Mouse (Mus musculus) forebrain, embryonic 10.5 days (tissue): ENCODE data around the gene Dpm3. TPM values are rescaled to one million over a fixed set of nuclear protein-coding genes. Genes with fewer than 3 reads are reported as not detected.

Experiments
- DNase-seq: peaks from one replicate; pipeline ENCODE4 v3.0.0-alpha.2; 2017; ENCODE audit warnings: low spot score; ENCODE audit errors: extremely low spot score
- H3K27ac ChIP-seq: fragments of 300-500 bp; sonication (generic); 2 replicates; pipeline ENCODE4 v1.5.1; 2016; ENCODE audit warnings: mild to moderate bottlenecking
- H3K27me3 ChIP-seq: fragments of 300-500 bp; sonication (generic); 2 replicates; pipeline ENCODE4 v1.6.1; 2016; ENCODE audit warnings: mild to moderate bottlenecking; ENCODE audit not compliant: poor library complexity, severe bottlenecking
- H3K36me3 ChIP-seq: fragments of 300-500 bp; sonication (generic); replicated peaks from 2 replicates; pipeline ENCODE4 v1.6.1; 2016; ENCODE audit warnings: mild to moderate bottlenecking, moderate library complexity
- H3K4me1 ChIP-seq: fragments of 300-500 bp; sonication (generic); 2 replicates; pipeline ENCODE4 v1.6.1; 2016
- H3K4me3 ChIP-seq: fragments of 300-500 bp; sonication (generic); 2 replicates; pipeline ENCODE4 v1.5.1; 2016; ENCODE audit warnings: mild to moderate bottlenecking, moderate library complexity
- H3K9me3 ChIP-seq: fragments of 300-500 bp; sonication (generic); 2 replicates; pipeline ENCODE4 v1.6.1; 2016; ENCODE audit warnings: mild to moderate bottlenecking, moderate library complexity
- WGBS: fragments of 180-500 bp; shearing (Covaris S2); methylation state at CpG from one replicate; pipeline ENCODE4 v1.1.7; 2016; 5-methylcytosine and 5-hydroxymethylcytosine counted together
- polyA plus RNA-seq: library from polyadenylated mRNA; unstranded; fragments of >200 nt; fragmentation: Nextera tagmentation; extraction: Ambion mirVana; gene quantifications from 2 replicates; pipeline ENCODE4 v1.2.1, GENCODE M21; 2016

The Dpm3 gene
- polyA plus RNA-seq, 1 experiment from 2014 or later: 76.7 TPM

DNA sequence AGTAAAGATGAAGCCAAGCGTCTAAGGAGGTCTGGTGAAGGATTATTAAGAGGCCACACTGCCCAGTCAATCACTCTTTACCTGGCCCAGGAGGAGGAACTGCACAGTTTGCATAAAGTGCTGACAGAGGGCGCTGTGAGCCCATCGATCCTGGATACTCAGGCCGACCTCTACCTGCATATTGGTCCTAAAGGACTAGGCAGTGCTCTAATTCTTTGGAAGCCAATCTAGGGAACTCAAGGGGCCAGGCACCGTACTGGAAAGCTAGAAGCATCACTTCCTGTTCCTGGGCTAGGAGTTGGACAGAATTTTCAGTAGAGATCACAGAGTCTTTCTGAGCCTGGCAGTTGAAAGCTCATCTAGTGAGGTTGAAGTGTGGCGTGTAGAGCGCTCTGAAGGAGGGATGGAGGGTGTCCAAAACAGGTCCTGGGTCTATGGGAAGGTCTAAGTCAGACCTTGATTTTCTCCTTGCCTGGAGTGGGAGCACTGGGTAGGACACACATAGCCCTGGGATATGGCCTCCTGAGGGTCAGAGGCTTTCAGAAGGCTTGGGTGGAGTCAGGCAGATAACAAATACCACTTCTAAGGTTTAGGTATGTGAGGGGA, 8.6 kb upstream of the Dpm3 start:
- 24% methylated on average over 7 of the region's 7 CpGs for WGBS
- peak; percentile 47 for DNase-seq
- H3K9me3 ChIP-seq: no peaks in the 10 kb centered on the region
- H3K36me3 ChIP-seq: peaks cover 28% of the 10 kb centered on the region
- H3K27ac ChIP-seq: 0 out of 2 replicates have a peak overlapping the region, but pooled peaks have one; percentile 68
- peaks cover 55% of the 10 kb centered on the region for H3K4me1 ChIP-seq
- 0 out of 2 replicates have a peak overlapping the region, but pooled peaks have one; percentile 32 for H3K4me3 ChIP-seq
- peaks cover 29% of the 10 kb centered on the region for H3K27me3 ChIP-seq

DNA sequence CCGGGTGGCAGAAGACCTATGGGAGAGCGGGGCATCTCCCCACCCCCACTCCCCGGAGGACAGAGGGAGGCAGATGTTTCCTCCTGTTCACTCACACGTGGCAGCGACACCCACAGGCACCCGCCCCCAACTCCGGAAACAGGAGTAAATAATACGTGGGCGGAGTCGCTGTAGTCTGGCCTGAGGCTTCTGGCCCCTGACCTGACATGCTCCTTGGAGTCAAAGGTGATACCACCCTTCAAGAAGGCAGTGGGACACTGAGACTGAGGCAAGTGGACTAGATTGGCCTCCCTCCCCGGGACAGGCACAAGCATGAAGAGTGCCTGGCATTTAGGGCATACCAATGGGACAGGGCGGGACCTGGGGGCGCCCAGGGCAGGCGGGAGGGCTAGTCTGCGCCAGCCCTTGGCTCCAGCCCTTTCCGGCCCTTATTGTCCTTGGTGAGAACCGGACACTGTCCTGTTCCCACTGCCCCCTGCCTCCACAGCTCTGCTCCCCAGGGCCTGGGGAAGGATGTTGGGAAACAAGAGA, 7.7 kb upstream of the Dpm3 start:
- peak; percentile 35 for DNase-seq
- Histone ChIP-seq H3K27ac (peak overlapping the region; percentile 68), H3K27me3 (peaks cover 23% of the 10 kb centered on the region), H3K4me1 (peaks cover 47% of the 10 kb centered on the region), H3K9me3 (no peaks in the 10 kb centered on the region), H3K4me3 (peak overlapping the region; percentile 32), H3K36me3 (peaks cover 28% of the 10 kb centered on the region)
- WGBS: 11% methylated on average over 17 of the region's 17 CpGs

DNA sequence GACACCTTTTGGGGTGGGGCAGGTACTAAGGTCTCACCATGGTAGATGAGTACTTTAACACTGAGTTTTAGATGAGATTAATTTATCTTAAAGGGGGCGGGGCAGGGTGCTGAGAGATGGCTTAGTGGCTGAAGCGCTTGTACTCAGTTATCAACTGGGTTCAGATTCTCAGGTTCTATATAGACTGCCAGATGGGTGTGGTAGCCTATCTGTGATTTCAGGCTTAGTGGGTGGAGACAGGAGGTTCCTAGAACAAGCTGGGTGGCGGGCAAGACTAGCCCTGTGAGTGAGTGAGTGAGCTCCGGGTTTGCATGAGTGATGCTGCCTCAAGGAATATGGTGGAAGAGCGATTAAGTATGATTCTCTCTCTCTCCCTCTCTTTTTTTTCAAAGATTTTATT, 4.2 kb upstream of the Dpm3 start:
- Histone ChIP-seq H3K27me3 (peaks cover 31% of the 10 kb centered on the region), H3K4me3 (no peak overlapping the region), H3K27ac (no peak overlapping the region), H3K4me1 (peaks cover 29% of the 10 kb centered on the region), H3K36me3 (peaks cover under 1% of the 10 kb centered on the region; the same call in 1 of the 2 replicates), H3K9me3 (no peaks in the 10 kb centered on the region)
- WGBS: 90% methylated on average over 5 of the region's 5 CpGs
- no peak for DNase-seq

DNA sequence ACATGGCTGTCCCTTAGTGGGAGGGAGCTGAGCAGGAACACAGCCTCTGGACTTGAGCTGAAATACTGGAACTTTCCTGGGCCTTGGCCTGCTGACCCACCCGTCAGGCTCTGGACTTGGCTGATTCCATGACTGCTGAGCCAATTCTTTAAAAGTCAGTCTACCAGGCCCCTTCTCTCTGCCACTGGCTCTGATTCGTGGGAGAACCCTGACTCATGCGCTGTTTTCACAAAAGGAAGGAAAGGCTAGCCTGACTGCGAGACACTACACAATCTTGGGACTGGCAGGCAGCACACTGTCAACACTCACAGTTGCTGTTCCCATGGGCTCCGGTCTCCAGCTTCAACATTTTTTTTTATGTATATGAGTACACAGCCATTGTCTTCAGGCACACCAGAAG, 3.0 kb upstream of the Dpm3 start:
- no peak overlapping the region for H3K27ac ChIP-seq
- peaks cover 24% of the 10 kb centered on the region for H3K4me1 ChIP-seq
- WGBS: 85% methylated on average over 5 of the region's 5 CpGs
- H3K4me3 ChIP-seq: no peak overlapping the region
- H3K9me3 ChIP-seq: no peaks in the 10 kb centered on the region
- peaks cover 31% of the 10 kb centered on the region for H3K27me3 ChIP-seq
- DNase-seq: no peak
- no peaks in the 10 kb centered on the region for H3K36me3 ChIP-seq

DNA sequence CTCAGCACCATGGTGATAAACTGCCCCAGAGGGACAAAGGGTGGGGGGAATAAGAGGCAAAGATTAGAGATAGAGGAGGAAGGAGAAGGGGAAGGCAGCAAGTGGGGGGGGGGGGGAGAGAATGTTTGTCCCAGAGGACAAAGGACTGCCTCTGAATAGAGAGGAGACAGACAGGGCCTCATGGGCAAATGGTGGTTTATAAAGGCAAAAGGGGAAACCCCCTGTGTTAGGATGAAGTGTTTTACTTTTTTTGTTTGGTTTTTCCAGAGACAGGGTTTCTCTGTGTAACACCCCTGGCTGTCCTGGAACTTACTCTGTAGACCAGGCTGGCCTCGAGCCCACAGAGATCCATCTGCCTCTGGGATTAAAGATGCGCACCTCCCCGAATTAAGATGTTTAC, 1.1 kb downstream of the Dpm3 start:
- no peak for DNase-seq
- Histone ChIP-seq H3K27ac (no peak overlapping the region), H3K27me3 (peaks cover 8% of the 10 kb centered on the region; the same call in 1 of the 2 replicates), H3K36me3 (no peaks in the 10 kb centered on the region), H3K4me1 (peaks cover 11% of the 10 kb centered on the region), H3K9me3 (no peaks in the 10 kb centered on the region), H3K4me3 (no peak overlapping the region)
- WGBS: 86% methylated on average over 3 of the region's 3 CpGs

DNA sequence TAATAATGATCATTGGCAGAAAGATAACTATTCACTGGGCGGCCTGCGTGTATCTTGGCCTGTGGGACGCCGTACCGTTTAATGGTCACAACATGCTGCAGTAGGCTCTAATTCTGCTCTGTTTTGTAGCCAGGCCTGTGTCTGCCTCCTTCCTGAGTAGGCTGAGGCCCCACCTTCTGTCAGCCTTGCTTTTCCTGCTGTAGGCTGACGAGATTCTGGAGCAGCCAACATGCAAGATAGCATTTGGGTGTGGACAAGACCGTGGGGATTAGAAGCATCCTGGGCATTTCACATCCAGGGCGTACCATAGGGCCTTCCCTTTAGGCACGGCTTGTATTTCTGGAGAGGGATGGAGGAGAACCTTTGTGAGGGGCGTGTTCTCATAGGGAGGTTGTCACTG, 3.3 kb downstream of the Dpm3 start:
- Histone ChIP-seq H3K27ac (no peak overlapping the region), H3K36me3 (no peaks in the 10 kb centered on the region), H3K4me1 (peaks cover 25% of the 10 kb centered on the region), H3K27me3 (peaks cover 8% of the 10 kb centered on the region; the same call in 1 of the 2 replicates), H3K4me3 (no peak overlapping the region), H3K9me3 (no peaks in the 10 kb centered on the region)
- 79% methylated on average over 10 of the region's 10 CpGs for WGBS
- DNase-seq: no peak

DNA sequence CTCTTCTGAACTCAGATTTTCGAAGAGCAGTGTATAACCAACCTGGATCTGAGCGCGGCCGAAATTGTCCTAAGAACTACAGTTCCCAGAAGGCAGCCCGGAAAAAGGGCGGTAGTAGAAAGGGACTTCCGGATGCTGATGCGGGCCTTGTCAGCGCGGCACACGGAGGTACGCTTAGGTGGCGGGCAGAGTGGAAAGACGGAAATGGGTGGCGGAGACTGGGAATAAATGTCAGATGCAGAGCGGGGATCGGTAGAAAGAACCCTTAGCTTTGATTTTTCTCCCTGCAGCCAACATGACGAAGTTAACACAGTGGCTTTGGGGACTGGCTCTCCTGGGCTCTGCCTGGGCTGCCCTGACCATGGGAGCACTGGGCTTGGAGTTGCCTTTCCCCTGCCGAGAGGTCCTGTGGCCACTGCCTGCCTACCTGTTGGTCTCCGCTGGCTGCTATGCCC, 7.3 kb downstream of the Dpm3 start:
- WGBS: under 1% methylated on average over 20 of the region's 20 CpGs
- Histone ChIP-seq H3K9me3 (no peaks in the 10 kb centered on the region), H3K36me3 (peaks cover 9% of the 10 kb centered on the region), H3K4me3 (peak overlapping the region; percentile 68), H3K4me1 (peaks cover 49% of the 10 kb centered on the region), H3K27ac (peak overlapping the region; percentile 86), H3K27me3 (peaks cover 26% of the 10 kb centered on the region)
- DNase-seq: peak; percentile 82

DNA sequence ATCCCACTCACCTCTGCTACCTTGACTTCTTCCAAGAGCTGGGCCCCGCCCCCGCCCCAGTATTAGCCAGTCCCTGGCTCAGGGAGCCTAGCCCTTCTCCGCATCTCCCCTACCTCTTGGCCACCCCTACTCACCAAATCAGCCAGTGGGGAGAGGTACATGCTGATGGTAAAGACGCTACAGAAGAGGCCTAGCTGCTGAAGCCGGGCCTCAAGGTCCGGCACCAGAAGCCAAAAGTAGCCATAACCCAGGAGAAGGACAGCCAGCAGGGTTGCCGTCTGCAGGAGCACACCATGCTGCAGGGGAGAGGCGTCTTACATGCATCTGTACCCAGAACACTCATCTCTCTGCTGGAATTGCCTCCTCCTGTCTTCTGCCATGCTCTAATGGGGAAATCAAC, 9.8 kb downstream of the Dpm3 start:
- H3K36me3 ChIP-seq: peaks cover 9% of the 10 kb centered on the region
- 52% methylated on average over 8 of the region's 8 CpGs for WGBS
- peaks cover 57% of the 10 kb centered on the region for H3K4me1 ChIP-seq
- peaks cover 39% of the 10 kb centered on the region for H3K27me3 ChIP-seq
- no peak overlapping the region for H3K27ac ChIP-seq
- H3K4me3 ChIP-seq: 0 out of 2 replicates have a peak overlapping the region, but pooled peaks have one; percentile 64
- DNase-seq: no peak
- H3K9me3 ChIP-seq: no peaks in the 10 kb centered on the region

DNA sequence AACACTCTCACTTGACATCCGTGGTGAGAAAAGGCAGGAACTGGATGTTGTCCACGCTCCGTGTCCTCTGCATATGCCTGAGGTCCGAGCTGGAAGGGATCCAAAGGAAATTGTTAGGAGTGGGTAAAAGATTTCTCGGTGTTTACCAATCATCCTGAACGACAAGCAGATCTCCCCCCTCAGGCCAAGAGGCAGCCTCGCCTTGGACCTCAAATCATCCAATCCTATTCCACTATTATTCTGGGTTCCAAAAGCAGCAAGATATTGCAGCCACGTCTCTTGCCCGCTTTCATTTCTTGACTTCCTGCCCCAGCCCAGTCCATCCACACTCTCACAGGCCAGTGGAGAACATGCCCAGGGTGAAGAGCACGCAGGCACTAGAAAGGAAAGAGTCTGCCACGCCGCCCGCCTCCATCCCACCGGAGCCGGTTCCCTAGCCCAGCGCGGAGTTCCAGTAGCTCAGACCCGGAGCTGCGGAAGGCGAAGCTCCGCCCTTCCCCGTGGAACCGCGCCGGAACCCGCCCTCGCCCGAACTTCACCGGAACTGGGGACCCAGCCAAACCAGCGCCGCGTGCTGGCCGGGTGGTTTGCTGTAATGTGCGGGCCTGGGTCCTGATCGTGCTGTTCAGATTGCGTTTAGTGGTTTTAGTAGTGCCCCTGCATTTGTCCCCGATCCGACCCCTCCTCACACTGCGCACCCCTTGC, 11.0 kb downstream of the Dpm3 start, which contains the start of gene Slc50a1:
Gene Slc50a1, minus strand, starts transcription at position 520 of the 705 bp plus-strand sequence.
- peaks cover 39% of the 10 kb centered on the region for H3K27me3 ChIP-seq
- peaks cover 57% of the 10 kb centered on the region for H3K4me1 ChIP-seq
- peak within 1 kb of the TSS; percentile 64 for H3K4me3 ChIP-seq
- H3K27ac ChIP-seq: peak within 1 kb of the TSS; percentile 87
- peaks cover 9% of the 10 kb centered on the region for H3K36me3 ChIP-seq
- peak; percentile 77 for DNase-seq
- 7% methylated on average over 39 of the region's 39 CpGs for WGBS
- no peaks in the 10 kb centered on the region for H3K9me3 ChIP-seq

DNA sequence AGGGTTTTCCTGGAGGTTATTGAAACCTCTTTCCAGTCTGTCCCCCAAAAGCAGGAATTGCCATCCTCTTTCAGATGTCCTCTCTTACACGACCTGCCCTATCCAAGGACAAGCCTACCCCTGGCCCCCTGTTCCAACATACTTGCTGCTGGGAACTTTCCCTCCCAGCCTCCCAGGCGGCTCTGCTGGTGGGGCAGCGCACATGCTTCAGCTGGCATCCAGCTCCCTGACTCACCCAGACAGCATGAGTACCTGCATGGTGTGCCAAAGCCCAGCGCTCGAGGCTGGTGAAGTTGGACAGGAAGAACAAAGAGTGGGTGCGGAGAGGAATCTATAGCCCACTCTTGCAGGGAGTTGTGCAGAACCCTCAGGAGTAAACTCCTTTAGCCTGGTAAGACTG, 11.7 kb downstream of the Dpm3 start:
- H3K27me3 ChIP-seq: peaks cover 46% of the 10 kb centered on the region
- H3K9me3 ChIP-seq: no peaks in the 10 kb centered on the region
- no peak for DNase-seq
- H3K4me1 ChIP-seq: peaks cover 55% of the 10 kb centered on the region
- peak overlapping the region; percentile 64 for H3K4me3 ChIP-seq
- WGBS: 76% methylated on average over 6 of the region's 6 CpGs
- H3K27ac ChIP-seq: peak overlapping the region; percentile 87
- H3K36me3 ChIP-seq: peaks cover 9% of the 10 kb centered on the region

DNA sequence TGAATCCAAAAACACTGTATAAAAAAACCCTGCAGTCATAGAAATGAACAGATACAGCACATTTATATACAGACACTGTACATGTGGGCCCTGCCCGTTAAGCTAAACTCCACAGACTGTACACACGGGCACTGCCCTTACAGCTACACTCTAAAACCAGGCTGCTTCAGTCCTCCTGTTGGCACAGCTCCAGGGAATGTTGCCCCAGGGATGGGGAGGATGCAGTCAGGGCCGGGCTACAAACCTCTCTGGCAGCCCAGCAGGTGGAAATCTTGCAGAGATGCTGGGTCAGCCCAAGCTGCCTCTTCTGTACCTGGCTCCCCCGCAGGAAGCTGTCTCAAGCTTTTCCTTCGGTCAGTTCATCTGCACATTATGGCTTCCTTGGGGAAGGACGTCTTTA, 12.6 kb downstream of the Dpm3 start:
- peaks cover 49% of the 10 kb centered on the region for H3K4me1 ChIP-seq
- no peak overlapping the region for H3K27ac ChIP-seq
- 70% methylated on average over 6 of the region's 6 CpGs for WGBS
- no peaks in the 10 kb centered on the region for H3K9me3 ChIP-seq
- no peak overlapping the region for H3K4me3 ChIP-seq
- H3K36me3 ChIP-seq: peaks cover 9% of the 10 kb centered on the region
- peaks cover 54% of the 10 kb centered on the region for H3K27me3 ChIP-seq
- no peak for DNase-seq

DNA sequence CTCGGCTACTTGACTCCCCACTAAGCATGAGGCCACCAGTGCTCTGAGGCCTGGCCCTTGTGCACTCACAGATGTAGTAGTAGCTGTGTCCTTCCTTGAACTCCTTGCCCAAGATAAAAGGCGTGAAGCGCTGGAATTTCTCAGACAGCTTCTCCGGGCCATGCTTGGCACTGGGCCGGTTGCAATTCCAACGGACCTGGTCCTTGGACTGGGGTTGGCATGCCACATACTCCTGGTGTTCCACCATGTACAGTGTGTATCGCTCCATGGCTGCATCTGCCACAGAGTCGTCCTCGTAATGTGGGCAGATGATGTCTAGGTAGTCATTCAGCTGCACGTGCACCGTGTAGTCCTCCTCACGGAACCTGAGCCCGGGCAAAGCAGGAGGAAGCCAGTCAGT, 16.9 kb downstream of the Dpm3 start:
- no peak for DNase-seq
- peaks cover 53% of the 10 kb centered on the region for H3K4me1 ChIP-seq
- H3K36me3 ChIP-seq: no peaks in the 10 kb centered on the region
- H3K4me3 ChIP-seq: peak overlapping the region; percentile 5; the same call in 1 of the 2 replicates
- H3K9me3 ChIP-seq: no peaks in the 10 kb centered on the region
- WGBS: 93% methylated on average over 13 of the region's 13 CpGs
- peaks cover 75% of the 10 kb centered on the region for H3K27me3 ChIP-seq
- H3K27ac ChIP-seq: no peak overlapping the region
